Mouse (Mus musculus) G1E (cell line): Measurements from ENCODE around the gene Ranbp10.

Source experiments
- POLR2AphosphoS5 ChIP-seq: IDR thresholded peaks from 2 replicates; pipeline ENCODE4 v1.6.1; 2012; ENCODE audit warnings: low read depth, low read length, inconsistent platforms; ENCODE audit not compliant: insufficient replicate concordance
- TAL1 ChIP-seq: conservative IDR thresholded peaks from 2 replicates; pipeline ENCODE4 v1.6.1; 2012; ENCODE audit warnings: low read depth, low read length, inconsistent platforms, mixed read lengths

DNA sequence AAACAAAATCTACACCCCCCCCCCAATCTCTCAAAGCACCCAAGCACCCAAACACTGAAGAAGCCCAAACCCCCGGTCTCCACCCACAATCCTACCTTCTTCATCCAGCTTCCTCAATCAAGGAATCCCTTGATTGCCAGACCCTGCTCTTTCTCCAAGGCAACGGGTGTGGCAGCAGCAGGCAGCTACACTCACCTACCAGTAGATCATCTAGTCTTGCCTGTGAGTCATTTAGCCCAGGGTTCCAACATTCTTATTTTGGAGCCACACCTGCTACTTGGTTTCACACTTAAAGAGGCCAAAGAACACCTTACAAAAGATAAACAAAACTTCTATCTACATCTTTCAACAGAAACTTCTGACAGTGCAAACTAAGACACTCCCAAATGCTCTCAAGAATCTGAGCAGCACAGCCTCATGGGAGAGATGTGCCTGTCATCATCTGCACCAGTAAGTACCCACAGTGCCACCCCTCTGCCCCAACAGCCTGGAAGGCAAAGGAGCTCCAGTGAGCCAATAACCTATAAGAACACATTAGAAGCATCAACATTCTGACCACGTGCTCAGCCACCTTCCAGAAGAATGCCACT is 33.0 kb downstream of the Ranbp10 start:
- TF ChIP-seq TAL1 (no peak), POLR2AphosphoS5 (no peak)
